18 mouse cellular contexts compared by ENCODE assay signal in genomic region chr10:21850330-21850729, GRCm38 (mm10).
"Had no signal": no experiment of that assay in that cellular context is flagged by ENCODE, and none has a peak within 500 bp of the region (broad histone marks: within the 10 kb centered on the region; RNA-seq: fewer than 3 reads in every experiment).

No protein-coding gene starts in this region.

- H3K9me3 ChIP-seq: kidney, embryonic 15.5 days; megakaryocyte, embryonic 14.5 days; midbrain, embryonic 10.5 days; neural tube, embryonic 13.5 days had no signal

- H3K4me1 ChIP-seq: kidney, embryonic 15.5 days; megakaryocyte, embryonic 14.5 days; midbrain, embryonic 10.5 days; neural tube, embryonic 13.5 days had no signal

- DNase-seq: kidney, adult 11 months; kidney, adult 8-10 months; kidney, postnatal 10 days; kidney, postnatal 36 days; layer of hippocampus, postnatal 36 days; liver, postnatal 0 days; lung, postnatal 10 days; lung, postnatal 4 days; midbrain, embryonic 14.5 days; thymus, postnatal 25 days had no signal

- H3K27me3 ChIP-seq: kidney, embryonic 15.5 days; megakaryocyte, embryonic 14.5 days; neural tube, embryonic 13.5 days had no signal

- H3K36me3 ChIP-seq: kidney, embryonic 15.5 days; midbrain, embryonic 10.5 days; neural tube, embryonic 13.5 days had no signal

- H3K9ac ChIP-seq: kidney, embryonic 15.5 days; liver, embryonic 14.5 days; liver, postnatal 0 days; lung, embryonic 14.5 days; neural tube, embryonic 13.5 days had no signal

- ATAC-seq: liver, postnatal 0 days had no signal

- H3K4me2 ChIP-seq: kidney, embryonic 15.5 days; lung, embryonic 14.5 days; neural tube, embryonic 13.5 days had no signal

- H3K4me3 ChIP-seq: kidney, embryonic 15.5 days; left cerebral cortex, adult 2 months; megakaryocyte, embryonic 14.5 days; midbrain, embryonic 10.5 days; myocyte; neural tube, embryonic 13.5 days had no signal

- H3K27ac ChIP-seq: kidney, embryonic 15.5 days; left cerebral cortex, adult 2 months; liver, embryonic 14.5 days; midbrain, embryonic 10.5 days; neural tube, embryonic 13.5 days had no signal
